Mouse (Mus musculus) lung, postnatal 10 days (tissue): ENCODE measurements at regions not wholly inside any gene's neighbourhood (a gene's known extent, or its start where the extent isn't known, plus 50 kb on each side); places are given as distances from the start of the nearest gene placed in this dataset.

Experiments used
- DNase-seq: peaks from one replicate; pipeline ENCODE4 v3.0.0; 2021

GRCm38 (mm10) chr13:6465911-6466419 is 82.0 kb upstream of the Pitrm1 start:
- DNase-seq = no peak

DNA sequence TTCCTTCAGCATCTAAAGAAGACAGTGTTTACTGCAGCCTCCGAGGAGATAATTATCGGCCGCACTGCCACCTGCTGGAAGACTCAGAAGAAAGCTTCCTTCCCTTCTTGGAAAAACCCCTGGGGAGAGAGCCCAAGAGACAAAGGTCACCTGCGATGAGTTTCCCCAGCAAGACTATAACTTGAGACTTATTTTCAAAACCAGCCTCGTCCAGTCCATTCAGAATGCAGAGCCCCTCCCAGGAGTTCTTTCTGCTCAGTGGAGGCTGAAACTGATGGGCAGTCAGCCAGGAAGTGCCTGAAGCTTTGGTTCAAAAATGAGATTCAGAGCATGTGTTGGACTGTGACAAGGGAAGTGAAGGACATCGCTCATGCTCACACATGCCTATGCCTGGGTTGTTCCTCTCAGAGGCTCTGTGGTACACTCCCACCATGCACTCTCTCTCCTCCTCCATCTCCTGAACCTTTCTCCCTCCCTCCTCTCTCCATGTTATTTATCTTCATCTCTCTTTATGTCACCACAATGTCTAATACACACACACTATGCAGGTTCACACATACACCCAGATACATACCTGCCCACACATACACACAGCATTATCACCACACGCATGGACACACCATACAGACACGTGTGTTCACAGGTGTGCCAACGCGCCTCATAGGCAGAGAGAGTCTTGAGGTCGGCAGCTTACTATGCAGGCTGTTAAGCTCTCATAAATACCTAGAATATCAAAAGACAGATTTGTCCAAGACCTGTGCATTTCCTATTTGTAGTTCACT is 78.3 kb upstream of the Pitrm1 start:
- DNase-seq = peak; percentile 69

DNA sequence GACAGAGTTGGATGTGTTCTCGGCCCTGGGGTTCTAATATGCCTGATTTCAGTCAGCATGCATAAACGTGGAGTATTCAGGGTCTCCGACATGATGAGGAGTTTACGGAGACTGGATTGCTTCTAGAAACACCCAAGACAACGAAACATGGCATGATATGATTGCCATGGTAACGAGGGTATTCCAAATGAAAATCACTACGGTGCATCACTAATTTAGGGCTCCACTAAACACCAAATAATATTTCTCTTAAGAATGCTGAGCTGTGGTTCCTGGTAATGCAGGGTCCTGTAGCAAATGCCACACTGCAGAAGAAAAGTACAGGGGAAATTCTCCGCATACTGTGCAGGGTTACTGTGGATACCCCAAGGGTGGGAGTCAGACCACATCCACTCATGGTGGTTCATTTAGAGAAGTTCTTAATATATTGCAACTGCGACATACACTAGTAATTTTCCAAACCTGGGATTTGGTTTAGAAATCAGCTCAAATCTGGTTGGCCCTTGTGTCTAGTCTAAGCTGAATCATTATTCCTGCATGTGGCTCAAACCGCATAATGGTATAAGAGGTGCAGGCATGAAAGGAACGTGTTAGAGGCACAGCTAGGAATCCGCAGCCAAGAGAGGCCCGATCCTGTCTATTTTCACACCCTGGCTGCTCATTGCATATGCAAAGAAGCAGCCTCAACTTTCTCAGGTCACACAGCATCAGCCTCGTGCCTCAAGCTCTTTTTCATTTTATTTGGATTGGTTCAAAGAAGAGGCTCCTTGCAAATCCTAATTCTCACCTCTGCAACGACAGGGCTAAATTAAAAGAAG is 77.5 kb upstream of the Pitrm1 start:
- DNase-seq = no peak

GRCm38 (mm10) chr13:6471643-6472042 is 76.3 kb upstream of the Pitrm1 start:
- peak; percentile 79 for DNase-seq

DNA sequence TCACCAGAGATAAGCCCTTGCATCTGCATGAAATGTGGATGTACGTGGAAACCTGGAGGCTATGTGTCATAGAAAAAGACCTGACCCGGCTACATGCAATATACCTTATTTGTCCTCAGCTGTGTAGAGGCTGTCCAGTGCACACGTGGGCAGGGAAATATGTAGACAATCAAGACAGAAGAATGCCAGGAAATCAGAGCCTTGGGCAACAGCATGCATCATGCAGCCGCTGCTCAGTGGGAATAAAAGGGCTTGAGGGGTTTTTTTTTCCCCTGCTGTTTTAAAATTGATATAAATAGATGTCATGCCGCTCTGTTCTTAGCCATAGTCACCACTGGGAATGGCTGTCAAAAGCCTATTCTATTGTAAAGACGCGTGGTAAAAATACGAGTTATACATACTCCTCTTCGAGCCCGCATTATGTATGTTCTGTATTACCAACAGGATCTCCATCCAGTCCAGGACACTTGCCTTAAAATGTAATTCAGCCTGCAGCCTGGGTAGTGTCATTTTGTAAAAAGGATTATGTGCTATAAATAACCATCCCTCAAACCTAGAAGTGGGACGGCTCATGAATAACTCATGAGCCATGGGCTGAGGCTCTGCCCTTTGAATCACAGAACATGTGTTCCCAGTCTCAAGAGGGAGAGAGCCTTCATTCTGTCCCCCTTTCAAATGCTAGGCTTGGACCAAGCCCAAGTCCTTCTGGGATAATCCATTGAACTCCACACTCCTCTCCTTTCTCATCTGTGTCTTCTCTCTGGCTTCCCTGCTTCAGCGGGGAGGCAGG is 74.4 kb upstream of the Pitrm1 start:
- peak; percentile 2 for DNase-seq

DNA sequence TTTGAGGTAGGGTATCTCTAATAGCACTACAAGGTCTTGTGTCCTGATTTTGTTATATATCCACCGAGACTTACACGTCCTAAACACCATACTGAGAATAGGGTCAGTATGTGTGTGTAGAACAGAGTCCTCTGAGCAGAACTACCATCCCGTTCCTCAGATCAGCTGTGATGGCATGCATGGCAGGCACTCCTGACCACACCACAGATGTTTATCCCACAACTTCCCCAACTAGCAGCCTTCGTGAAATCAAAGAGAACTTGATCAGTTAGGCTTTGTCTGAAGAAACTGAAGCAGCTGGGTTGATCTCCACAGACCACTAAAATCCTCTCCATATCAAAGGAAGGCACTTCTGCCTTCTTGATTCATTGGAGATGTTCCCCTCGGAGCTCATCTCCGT is 68.3 kb upstream of the Pitrm1 start:
- no peak for DNase-seq

DNA sequence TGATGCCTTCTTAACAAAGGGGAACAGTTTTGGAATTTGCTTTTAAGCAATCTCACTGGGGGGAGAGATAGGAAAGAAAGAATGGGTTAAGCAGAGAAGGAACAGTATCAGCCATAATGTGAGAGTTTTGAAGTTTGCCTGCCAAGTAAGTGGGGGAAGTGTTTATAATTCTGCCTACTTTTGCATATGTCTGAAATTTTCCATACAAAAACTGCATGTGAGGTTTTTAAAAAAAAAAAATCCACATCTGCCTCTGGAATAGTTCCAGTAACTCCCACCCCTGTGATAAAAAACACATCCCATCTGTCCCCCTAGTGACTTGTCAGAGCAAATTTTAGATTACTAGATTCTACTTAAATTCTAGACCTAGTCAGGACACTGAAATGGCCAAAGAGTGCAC is 63.5 kb upstream of the Pitrm1 start:
- no peak for DNase-seq

- no peak for DNase-seq
These were observed 60.1 kb upstream of the Pitrm1 start for GRCm38 (mm10) chr13:6487837-6488236.

- DNase-seq = no peak
These were observed 54.9 kb upstream of the Pitrm1 start for GRCm38 (mm10) chr13:6492916-6493619.
